Mouse (Mus musculus) lung, embryonic 16.5 days (tissue): Measurements from ENCODE around the gene Wdr83os. TPM values are rescaled to one million over a fixed set of nuclear protein-coding genes. Genes with fewer than 3 reads are reported as not detected.

Experiments used
- ATAC-seq: fragments of 200-750 bp; cut with Nextera tagmentation; 2 replicates; pipeline ENCODE4 v1.8.0; 2017; ENCODE audit warnings: low read depth, mild to moderate bottlenecking, moderate library complexity
- H3K27ac ChIP-seq: fragments of 300-500 bp; sonication (generic); 2 replicates; pipeline ENCODE4 v1.5.1; 2014; ENCODE audit warnings: mild to moderate bottlenecking, control low read depth, low read length
- H3K27me3 ChIP-seq: fragments of 300-500 bp; sonication (generic); 2 replicates; pipeline ENCODE4 v1.6.1; 2014; ENCODE audit warnings: low read depth, low read length, mixed read lengths; ENCODE audit not compliant: control insufficient read depth, insufficient read depth
- H3K36me3 ChIP-seq: fragments of 300-500 bp; sonication (generic); 2 replicates; pipeline ENCODE4 v1.6.1; 2014; ENCODE audit warnings: low read length; ENCODE audit not compliant: control insufficient read depth, insufficient read depth
- H3K4me1 ChIP-seq: fragments of 300-500 bp; sonication (generic); replicated peaks from 2 replicates; pipeline ENCODE4 v1.6.1; 2014; ENCODE audit warnings: low read length, mixed read lengths; ENCODE audit not compliant: control insufficient read depth, insufficient read depth
- H3K4me2 ChIP-seq: fragments of 300-500 bp; sonication (generic); 2 replicates; pipeline ENCODE4 v1.6.1; 2014; ENCODE audit warnings: low read depth, low read length, control low read depth
- H3K4me3 ChIP-seq: fragments of 300-500 bp; sonication (generic); 2 replicates; pipeline ENCODE4 v1.5.1; 2014; ENCODE audit warnings: mild to moderate bottlenecking, low read length, control low read depth
- H3K9ac ChIP-seq: fragments of 300-500 bp; sonication (generic); 2 replicates; pipeline ENCODE4 v1.6.1; 2014; ENCODE audit warnings: low read length, control low read depth
- H3K9me3 ChIP-seq: fragments of 300-500 bp; sonication (generic); 2 replicates; pipeline ENCODE4 v1.6.1; 2016; ENCODE audit warnings: low read length; ENCODE audit not compliant: control insufficient read depth
- WGBS: fragments of 180-500 bp; shearing (Covaris S2); extraction: QIAGEN DNeasy Blood & Tissue Kit; methylation state at CpG from one replicate; pipeline ENCODE4 v1.1.7; 2014; 5-methylcytosine and 5-hydroxymethylcytosine counted together
- polyA plus RNA-seq: library from polyadenylated mRNA; unstranded; fragments of >200 nt; fragmentation: Nextera tagmentation; extraction: Ambion mirVana; gene quantifications from 2 replicates; pipeline ENCODE4 v1.2.1, GENCODE M21; 2015

Wdr83os gene
- polyA plus RNA-seq, 1 experiment from 2014 or later: 137 TPM

GRCm38 (mm10) chr8:85071041-85071440, 9.5 kb upstream of the Wdr83os start:
- Histone ChIP-seq H3K9me3 (no peaks in the 10 kb centered on the region), H3K4me1 (peaks cover 12% of the 10 kb centered on the region), H3K4me2 (peak overlapping the region; percentile 82), H3K27me3 (no peaks in the 10 kb centered on the region), H3K36me3 (peaks cover 15% of the 10 kb centered on the region), H3K4me3 (peak overlapping the region; percentile 99), H3K9ac (peak overlapping the region; percentile 95), H3K27ac (peak overlapping the region; percentile 98)
- WGBS: 64% methylated on average over 5 of the region's 5 CpGs
- ATAC-seq: no peak

- under 1% methylated on average over 68 of the region's 68 CpGs for WGBS
- Histone ChIP-seq H3K27ac (peak within 1 kb of the TSS; percentile 98), H3K4me1 (peaks cover 12% of the 10 kb centered on the region), H3K4me3 (peak within 1 kb of the TSS; percentile 99), H3K9me3 (no peaks in the 10 kb centered on the region), H3K4me2 (peak within 1 kb of the TSS; percentile 82), H3K27me3 (no peaks in the 10 kb centered on the region), H3K9ac (peak within 1 kb of the TSS; percentile 95), H3K36me3 (peaks cover 21% of the 10 kb centered on the region)
- peak; percentile 95 for ATAC-seq
These were observed 8.8 kb upstream of the Wdr83os start, which contains the start of gene Dhps for GRCm38 (mm10) chr8:85071514-85072281. Gene Dhps, plus strand, starts transcription at chr8:85071757.

- Histone ChIP-seq H3K27me3 (no peaks in the 10 kb centered on the region), H3K9me3 (no peaks in the 10 kb centered on the region), H3K4me2 (peak overlapping the region; percentile 82), H3K4me3 (peak overlapping the region; percentile 99), H3K36me3 (peaks cover 22% of the 10 kb centered on the region), H3K9ac (peak overlapping the region; percentile 95), H3K4me1 (peaks cover 12% of the 10 kb centered on the region), H3K27ac (peak overlapping the region; percentile 98)
- 0 out of 2 replicates have a peak, but pooled peaks have one; percentile 18 for ATAC-seq
- 37% methylated on average over 9 of the region's 9 CpGs for WGBS
These were observed 8.1 kb upstream of the Wdr83os start for GRCm38 (mm10) chr8:85072364-85072929.

- Histone ChIP-seq H3K4me2 (no peak overlapping the region), H3K27ac (no peak overlapping the region), H3K4me3 (no peak overlapping the region), H3K36me3 (peaks cover 22% of the 10 kb centered on the region), H3K9me3 (no peaks in the 10 kb centered on the region), H3K27me3 (no peaks in the 10 kb centered on the region), H3K4me1 (peaks cover 12% of the 10 kb centered on the region), H3K9ac (no peak overlapping the region)
- WGBS: 81% methylated on average over 15 of the region's 15 CpGs
- no peak for ATAC-seq
These were observed 7.4 kb upstream of the Wdr83os start for GRCm38 (mm10) chr8:85073041-85073612.

- H3K27me3 ChIP-seq: no peaks in the 10 kb centered on the region
- no peak overlapping the region for H3K9ac ChIP-seq
- peaks cover 22% of the 10 kb centered on the region for H3K36me3 ChIP-seq
- 78% methylated on average over 10 of the region's 10 CpGs for WGBS
- H3K27ac ChIP-seq: no peak overlapping the region
- no peaks in the 10 kb centered on the region for H3K9me3 ChIP-seq
- no peak overlapping the region for H3K4me2 ChIP-seq
- H3K4me1 ChIP-seq: peaks cover 12% of the 10 kb centered on the region
- H3K4me3 ChIP-seq: no peak overlapping the region
- no peak for ATAC-seq
These were observed 6.4 kb upstream of the Wdr83os start for GRCm38 (mm10) chr8:85074167-85074566.

- 94% methylated on average over 10 of the region's 10 CpGs for WGBS
- Histone ChIP-seq H3K27ac (no peak overlapping the region), H3K9ac (no peak overlapping the region), H3K4me3 (no peak overlapping the region), H3K9me3 (no peaks in the 10 kb centered on the region), H3K4me2 (no peak overlapping the region), H3K36me3 (peaks cover 22% of the 10 kb centered on the region), H3K4me1 (peaks cover 15% of the 10 kb centered on the region), H3K27me3 (no peaks in the 10 kb centered on the region)
- ATAC-seq: no peak
These were observed 5.9 kb upstream of the Wdr83os start for GRCm38 (mm10) chr8:85074617-85075016.

GRCm38 (mm10) chr8:85076001-85076400, 4.5 kb upstream of the Wdr83os start:
- peaks cover 22% of the 10 kb centered on the region for H3K36me3 ChIP-seq
- WGBS: 60% methylated on average over 9 of the region's 9 CpGs
- H3K4me3 ChIP-seq: no peak overlapping the region
- no peaks in the 10 kb centered on the region for H3K27me3 ChIP-seq
- ATAC-seq: no peak
- H3K4me2 ChIP-seq: no peak overlapping the region
- peaks cover 14% of the 10 kb centered on the region for H3K4me1 ChIP-seq
- no peak overlapping the region for H3K27ac ChIP-seq
- no peak overlapping the region for H3K9ac ChIP-seq
- H3K9me3 ChIP-seq: no peaks in the 10 kb centered on the region

GRCm38 (mm10) chr8:85076993-85077392, 3.5 kb upstream of the Wdr83os start:
- Histone ChIP-seq H3K4me1 (peaks cover 17% of the 10 kb centered on the region), H3K27me3 (no peaks in the 10 kb centered on the region), H3K36me3 (peaks cover 22% of the 10 kb centered on the region), H3K9me3 (no peaks in the 10 kb centered on the region), H3K4me2 (no peak overlapping the region), H3K4me3 (no peak overlapping the region), H3K9ac (no peak overlapping the region), H3K27ac (no peak overlapping the region)
- peak; percentile 46; the same call in 1 of the 2 replicates for ATAC-seq
- 2% methylated on average over 2 of the region's 2 CpGs for WGBS

- Histone ChIP-seq H3K4me1 (peaks cover 26% of the 10 kb centered on the region), H3K4me2 (peak overlapping the region; percentile 94), H3K27me3 (no peaks in the 10 kb centered on the region), H3K9ac (peak overlapping the region; percentile 90), H3K9me3 (no peaks in the 10 kb centered on the region), H3K27ac (peak overlapping the region; percentile 83), H3K4me3 (peak overlapping the region; percentile 95), H3K36me3 (peaks cover 16% of the 10 kb centered on the region)
- no peak for ATAC-seq
- WGBS: under 1% methylated on average over 25 of the region's 25 CpGs
These were observed 367 bp upstream of the Wdr83os start for GRCm38 (mm10) chr8:85080214-85080531.
